8 mouse cellular contexts compared by ENCODE assay signal in the genomic region with DNA sequence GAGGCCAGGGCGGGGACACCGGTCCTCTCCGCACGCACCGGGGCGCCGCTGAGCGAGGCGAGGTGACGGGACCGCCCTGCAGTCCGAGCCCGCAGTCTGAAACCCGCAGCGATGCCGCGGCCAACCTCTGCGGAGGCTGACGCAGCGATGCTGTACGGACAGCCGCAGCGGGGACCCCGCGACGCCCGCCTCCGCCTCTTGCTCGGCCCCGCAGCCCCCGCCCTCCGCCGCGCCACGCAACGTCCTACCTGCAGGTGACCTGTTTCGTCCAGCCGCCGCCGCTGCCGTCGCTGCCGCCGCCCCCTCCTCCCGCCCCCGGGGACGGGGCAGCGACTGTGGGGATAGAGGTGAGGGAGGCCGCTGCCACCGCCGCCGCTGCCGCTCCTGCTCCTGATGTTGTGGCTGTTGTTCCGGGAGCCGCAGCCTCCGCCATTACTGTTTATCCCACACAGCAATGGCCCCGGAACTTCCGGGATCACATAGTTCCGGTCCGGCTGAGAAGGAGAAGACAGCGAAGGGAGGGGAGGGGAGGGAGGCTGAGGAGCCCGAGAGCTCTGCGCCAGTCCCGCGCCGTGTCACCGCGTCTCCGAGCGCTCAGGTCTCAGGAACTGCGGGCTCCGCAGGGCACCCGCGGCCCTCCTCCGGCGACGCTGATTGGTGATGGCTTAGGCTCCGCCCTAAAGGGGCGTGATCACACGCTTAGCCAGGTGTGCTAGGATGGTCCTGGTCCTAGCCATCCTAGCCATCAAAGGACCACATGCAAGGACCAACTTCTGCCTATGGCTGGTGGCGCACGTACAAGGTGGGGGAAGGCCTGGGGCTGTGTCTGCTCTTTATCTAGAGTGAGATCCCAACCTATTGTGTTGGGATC. TPM values are rescaled to one million over a fixed set of nuclear protein-coding genes. Genes with fewer than 3 reads are reported as not detected.
DNase-seq lines count a peak whose midpoint lies in the region; ATAC-seq and TF ChIP-seq lines count a peak whose summit lies in the region.

A gene (minus strand): TSS at position 612 of the 871 bp plus-strand sequence.

- no peaks in the 10 kb centered on the region for H3K36me3 ChIP-seq in embryonic facial prominence, embryonic 13.5 days
- no peaks in the 10 kb centered on the region for H3K36me3 ChIP-seq in heart, adult 2 months (ENCODE audit: control insufficient read depth, insufficient read depth, low read length)
- H3K36me3 ChIP-seq in limb, embryonic 13.5 days: no peaks in the 10 kb centered on the region
- no peaks in the 10 kb centered on the region for H3K36me3 ChIP-seq in midbrain, embryonic 16.5 days (ENCODE audit: control insufficient read depth, insufficient read depth, low read length)

- peak within 1 kb of the TSS; percentile 67 for H3K4me2 ChIP-seq in embryonic facial prominence, embryonic 13.5 days
- H3K4me2 ChIP-seq in limb, embryonic 13.5 days (replicated peaks): peak within 1 kb of the TSS; percentile 65
- peak within 1 kb of the TSS; percentile 57 for H3K4me2 ChIP-seq in midbrain, embryonic 16.5 days (ENCODE audit: low read length)

- TF ChIP-seq POLR2A in heart, adult 2 months (IDR thresholded peaks at IDR 0.05; ENCODE audit: insufficient read depth, low read depth, low read length): peak; percentile 64

- 0 out of 2 replicates have a peak, but pooled peaks have one; percentile 46 for TF ChIP-seq EP300 in heart, adult 2 months (IDR thresholded peaks at IDR 0.05; ENCODE audit: insufficient read depth, low read depth, low read length)

- H3K4me3 ChIP-seq in embryonic facial prominence, embryonic 13.5 days: peak within 1 kb of the TSS; percentile 96
- H3K4me3 ChIP-seq in heart, adult 2 months: peak within 1 kb of the TSS; percentile 94
- peak within 1 kb of the TSS; percentile 94 for H3K4me3 ChIP-seq in limb, embryonic 13.5 days
- H3K4me3 ChIP-seq in midbrain, embryonic 16.5 days (ENCODE audit: low read depth, low read length): peak within 1 kb of the TSS; percentile 91

- WGBS in embryonic facial prominence, embryonic 13.5 days: under 1% methylated on average over 72 of the region's 82 CpGs
- WGBS in heart, adult 2 months: under 1% methylated on average over 80 of the region's 82 CpGs
- WGBS in limb, embryonic 13.5 days: under 1% methylated on average over 81 of the region's 82 CpGs
- WGBS in midbrain, embryonic 16.5 days: under 1% methylated on average over 57 of the region's 82 CpGs

- no peaks in the 10 kb centered on the region for H3K9me3 ChIP-seq in embryonic facial prominence, embryonic 13.5 days
- no peaks in the 10 kb centered on the region; the same call in 1 of the 2 replicates for H3K9me3 ChIP-seq in limb, embryonic 13.5 days
- H3K9me3 ChIP-seq in midbrain, embryonic 16.5 days (replicated peaks; ENCODE audit: control insufficient read depth, low read length, poor library complexity, severe bottlenecking): no peaks in the 10 kb centered on the region

- H3K27ac ChIP-seq in embryonic facial prominence, embryonic 13.5 days: peak within 1 kb of the TSS; percentile 79
- H3K27ac ChIP-seq in heart, adult 2 months: peak within 1 kb of the TSS; percentile 78
- peak within 1 kb of the TSS; percentile 61; the same call in 1 of the 2 replicates for H3K27ac ChIP-seq in limb, embryonic 13.5 days
- H3K27ac ChIP-seq in midbrain, embryonic 16.5 days (ENCODE audit: low read length): peak within 1 kb of the TSS; percentile 97

- ATAC-seq in embryonic facial prominence, embryonic 13.5 days (ENCODE audit: insufficient number of reproducible peaks, insufficient read depth, low FRiP score, low TSS enrichment, low read depth): peak; percentile 91
- peak; percentile 91 for ATAC-seq in limb, embryonic 13.5 days (ENCODE audit: low FRiP score, low read depth)
- peak; percentile 97 for ATAC-seq in midbrain, embryonic 16.5 days

- intact Hi-C loops in heart, adult 2 months (cut with DNase I): loop anchor here (5.0 kb wide), 1 partner anchor 147 kb away; no protein-coding TSS in a partner anchor

- H3K9ac ChIP-seq in embryonic facial prominence, embryonic 13.5 days: peak within 1 kb of the TSS; percentile 84
- H3K9ac ChIP-seq in heart, adult 2 months (ENCODE audit: low read depth, low read length): peak within 1 kb of the TSS; percentile 91
- H3K9ac ChIP-seq in limb, embryonic 13.5 days: peak within 1 kb of the TSS; percentile 77
- peak within 1 kb of the TSS; percentile 97 for H3K9ac ChIP-seq in midbrain, embryonic 16.5 days (ENCODE audit: low read depth, low read length)

- H3K27me3 ChIP-seq in embryonic facial prominence, embryonic 13.5 days: peaks cover 22% of the 10 kb centered on the region
- no peaks in the 10 kb centered on the region for H3K27me3 ChIP-seq in heart, adult 2 months (ENCODE audit: control insufficient read depth, insufficient read depth, low read length)
- H3K27me3 ChIP-seq in limb, embryonic 13.5 days: peaks cover 38% of the 10 kb centered on the region
- no peaks in the 10 kb centered on the region for H3K27me3 ChIP-seq in midbrain, embryonic 16.5 days (ENCODE audit: control insufficient read depth, insufficient read depth, low read depth, low read length)

- 0 out of 2 replicates have a peak, but pooled peaks have one; percentile 5 for TF ChIP-seq CTCF in heart, adult 2 months (IDR thresholded peaks at IDR 0.05)

- H3K79me2 ChIP-seq in heart, adult 2 months (replicated peaks; ENCODE audit: control insufficient read depth, insufficient read depth, low read length): peaks cover 4% of the 10 kb centered on the region; the same call in 1 of the 2 replicates

- peaks cover 8% of the 10 kb centered on the region; the same call in 1 of the 2 replicates for H3K4me1 ChIP-seq in embryonic facial prominence, embryonic 13.5 days
- peaks cover 1% of the 10 kb centered on the region; the same call in 1 of the 2 replicates for H3K4me1 ChIP-seq in heart, adult 2 months (ENCODE audit: control insufficient read depth, insufficient read depth, low read length)
- peaks cover 5% of the 10 kb centered on the region for H3K4me1 ChIP-seq in limb, embryonic 13.5 days
- H3K4me1 ChIP-seq in midbrain, embryonic 16.5 days (ENCODE audit: control insufficient read depth, insufficient read depth, low read length): peaks cover 14% of the 10 kb centered on the region

- peak; percentile 71 for DNase-seq in 3134 (ENCODE audit: extremely low read depth, insufficient read length, low spot score)
- peak; percentile 75 to 78 for DNase-seq in adrenal gland, postnatal 36 days
- DNase-seq in heart, adult 2 months: peak; percentile 80 to 81
- DNase-seq in kidney, adult 8-10 months: peak; percentile 82 to 86
- peak; percentile 87 to 91 for DNase-seq in spleen, postnatal 10 days (ENCODE audit: low spot score in 2 of 2)

RNA-seq across cellular contexts. Expression of the gene that starts here (rescaled TPM):
- 10 to 100 TPM; 76.0 to 89.5 TPM for total RNA-seq in adrenal gland, postnatal 36 days (2021)
- 51.6 and 61.0 TPM in 2 replicates for polyA plus RNA-seq in embryonic facial prominence, embryonic 13.5 days (2015; fragmentation: Nextera tagmentation; extraction: Ambion mirVana)
- 100 to 1,000 TPM in 1 of 2 experiments, 10 to 100 TPM in 1; 49.3 to 156 TPM for total RNA-seq in heart, adult 2 months (2021)
- 28.9 and 48.8 TPM in 2 replicates for polyA plus RNA-seq in heart, adult 2 months (2012; rRNA removed)
- 46.2 and 47.9 TPM in 2 replicates for polyA plus RNA-seq in limb, embryonic 13.5 days (2015; fragmentation: Nextera tagmentation; extraction: Ambion mirVana)
- polyA plus RNA-seq in midbrain, embryonic 16.5 days (2015; fragmentation: Nextera tagmentation; extraction: Ambion mirVana): 258 and 268 TPM in 2 replicates

Comparison
In these comparisons a context has a peak if more than half of its experiments do, and no peak if none do; other contexts are left out.
1. Peak in every context shown above with its lines: DNase-seq, ATAC-seq, H3K4me3 ChIP-seq and H3K27ac ChIP-seq.